Mouse (Mus musculus) myocyte (in vitro differentiated cells): ENCODE results near the gene Gm45785. TPM values are rescaled to one million over a fixed set of nuclear protein-coding genes. Genes with fewer than 3 reads are reported as not detected.

Experiments used
- H3K27me3 ChIP-seq: one replicate; pipeline ENCODE4 v1.6.1; 2011; ENCODE audit not compliant: control insufficient read depth, insufficient read depth, insufficient read length
- H3K36me3 ChIP-seq: one replicate; pipeline ENCODE4 v1.6.1; 2011; ENCODE audit not compliant: control insufficient read depth, insufficient read depth
- H3K4me2 ChIP-seq: one replicate; pipeline ENCODE4 v1.6.1; 2011; ENCODE audit warnings: low read depth, control low read depth
- H3K4me3 ChIP-seq: one replicate; pipeline ENCODE4 v1.5.1; 2011; ENCODE audit warnings: mild to moderate bottlenecking, control low read depth, moderate library complexity
- H3K79me2 ChIP-seq: one replicate; pipeline ENCODE4 v1.6.1; 2011; ENCODE audit not compliant: control insufficient read depth, insufficient read depth
- H3ac ChIP-seq: one replicate; pipeline ENCODE4 v1.6.1; 2011; ENCODE audit not compliant: control insufficient read depth, insufficient read length
- CEBPB ChIP-seq: IDR thresholded peaks from 2 replicates; pipeline ENCODE4 v1.6.1; 2011; ENCODE audit warnings: mild to moderate bottlenecking, moderate library complexity; ENCODE audit not compliant: poor library complexity, insufficient read depth, severe bottlenecking
- E2F4 ChIP-seq: IDR thresholded peaks from one replicate; pipeline ENCODE4 v1.6.1; 2011; ENCODE audit warnings: mild to moderate bottlenecking, control low read depth, moderate library complexity; ENCODE audit not compliant: insufficient read depth
- MAX ChIP-seq: IDR thresholded peaks from one replicate; pipeline ENCODE4 v1.6.1; 2011; ENCODE audit warnings: low read depth, mild to moderate bottlenecking, control low read depth
- MYOD1 ChIP-seq, 3 experiments: IDR thresholded peaks; one replicate each; pipeline ENCODE4 v1.6.1; 2011; ENCODE audit warnings: control low read depth in 2 of 3, low read depth in 2 of 3, mild to moderate bottlenecking in 2 of 3, moderate library complexity in 1 of 3; ENCODE audit not compliant: insufficient read length in 2 of 3, control insufficient read depth in 1 of 3
- MYOG ChIP-seq, 3 experiments: IDR thresholded peaks; one replicate each; pipeline ENCODE4 v1.6.1; 2011; ENCODE audit warnings: control low read depth in 2 of 3, low read depth in 2 of 3, mild to moderate bottlenecking in 2 of 3; ENCODE audit not compliant: insufficient read length in 2 of 3, control insufficient read depth in 1 of 3, insufficient read depth in 1 of 3
- POLR2A ChIP-seq: IDR thresholded peaks from one replicate; pipeline ENCODE4 v1.6.1; 2011; ENCODE audit warnings: low read depth, mild to moderate bottlenecking, control low read depth, moderate library complexity; ENCODE audit not compliant: insufficient read length
- POLR2AphosphoS2 ChIP-seq: IDR thresholded peaks from one replicate; pipeline ENCODE4 v1.6.1; 2011; ENCODE audit warnings: low read depth, control low read depth; ENCODE audit not compliant: insufficient read length
- REST ChIP-seq: IDR thresholded peaks from one replicate; pipeline ENCODE4 v1.6.1; 2011; ENCODE audit warnings: mild to moderate bottlenecking, control low read depth, moderate library complexity; ENCODE audit not compliant: insufficient read depth, insufficient read length
- SRF ChIP-seq: IDR thresholded peaks from one replicate; pipeline ENCODE4 v1.6.1; 2011; ENCODE audit warnings: low read depth; ENCODE audit not compliant: control insufficient read depth, insufficient read length
- TCF12 ChIP-seq: IDR thresholded peaks from one replicate; pipeline ENCODE4 v1.6.1; 2011; ENCODE audit warnings: mild to moderate bottlenecking, control low read depth; ENCODE audit not compliant: poor library complexity, insufficient read depth, severe bottlenecking
- TCF3 ChIP-seq: IDR thresholded peaks from one replicate; pipeline ENCODE4 v1.6.1; 2011; ENCODE audit warnings: low read depth, control low read depth; ENCODE audit not compliant: insufficient read length
- USF1 ChIP-seq: IDR thresholded peaks from one replicate; pipeline ENCODE4 v1.6.1; 2011; ENCODE audit warnings: low read depth, mild to moderate bottlenecking, control low read depth, moderate library complexity
- polyA plus RNA-seq: library from polyadenylated mRNA; unstranded; fragments of >200 nt; fragmentation: generic; extraction: Trizol; gene quantifications from one replicate; pipeline ENCODE4 v1.2.1, GENCODE M21; 2012; ENCODE audit warnings: missing spikeins

Gm45785 gene
- polyA plus RNA-seq, 1 experiment, result not detected

DNA sequence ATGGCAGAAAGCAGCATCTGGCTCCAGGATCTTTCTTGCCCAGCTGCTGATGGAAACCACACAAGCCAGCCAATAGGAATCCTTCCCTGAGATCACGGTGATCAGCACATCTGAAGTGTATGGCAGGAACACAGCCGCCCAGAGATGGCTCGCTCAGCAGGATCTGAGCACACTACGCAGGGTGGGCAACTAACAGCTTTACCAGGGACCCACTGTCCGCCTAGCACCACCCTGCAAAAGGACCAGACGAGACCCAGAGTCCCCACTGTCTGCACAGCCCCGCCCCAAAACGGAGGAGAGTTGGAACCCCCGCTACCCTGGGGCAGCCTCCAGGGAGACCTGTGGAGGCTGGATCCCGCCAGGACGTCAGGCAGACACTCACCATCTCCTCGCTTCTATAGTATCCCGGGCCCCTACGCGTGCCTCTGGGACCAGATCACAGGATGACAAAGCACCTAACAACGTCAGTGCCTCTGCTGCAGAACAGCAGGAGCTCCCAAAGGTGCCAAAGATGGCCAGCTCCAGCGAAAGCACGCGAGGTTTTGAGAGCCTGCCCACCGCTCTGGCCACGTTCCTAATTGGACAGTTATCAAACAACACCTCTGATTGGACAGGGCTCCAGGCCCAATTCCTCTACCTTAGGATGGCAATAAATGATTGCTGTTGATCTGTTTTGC, 34.3 kb downstream of the Gm45785 start, which contains the start of gene Zfp941:
Gene Zfp941 (minus strand): TSS at position 526 of the 677 bp plus-strand sequence.
- Histone ChIP-seq H3K27me3 (no peaks in the 10 kb centered on the region), H3K36me3 (no peaks in the 10 kb centered on the region), H3K4me3 (no peak within 1 kb of the TSS), H3K4me2 (peak within 1 kb of the TSS; percentile 34), H3ac (no peak within 1 kb of the TSS), H3K79me2 (no peaks in the 10 kb centered on the region)
- TF ChIP-seq CEBPB (no peak), SRF (no peak), MYOG (IDR thresholded peaks at IDR 0.05; ENCODE audit: control insufficient read depth in 1 of 3, insufficient read depth in 1 of 3, insufficient read length in 2 of 3, low read depth in 2 of 3) (no peak), REST (no peak), USF1 (no peak), TCF12 (no peak), POLR2AphosphoS2 (no peak), TCF3 (no peak), MYOD1 (IDR thresholded peaks at IDR 0.05; ENCODE audit: control insufficient read depth in 1 of 3, insufficient read length in 2 of 3, low read depth in 2 of 3) (no peak), MAX (no peak), E2F4 (no peak), POLR2A (no peak)

- Histone ChIP-seq H3K79me2 (no peaks in the 10 kb centered on the region), H3ac (no peak overlapping the region), H3K4me2 (peak overlapping the region; percentile 34), H3K4me3 (no peak overlapping the region), H3K36me3 (no peaks in the 10 kb centered on the region), H3K27me3 (no peaks in the 10 kb centered on the region)
- no peak for TF ChIP-seq CEBPB
- no peak for TF ChIP-seq MYOG (IDR thresholded peaks at IDR 0.05; ENCODE audit: control insufficient read depth in 1 of 3, insufficient read depth in 1 of 3, insufficient read length in 2 of 3, low read depth in 2 of 3)
- no peak for TF ChIP-seq POLR2AphosphoS2
- TF ChIP-seq POLR2A, result no peak
- no peak for TF ChIP-seq TCF12
- no peak for TF ChIP-seq TCF3
- TF ChIP-seq USF1, result no peak
- no peak for TF ChIP-seq MYOD1 (IDR thresholded peaks at IDR 0.05; ENCODE audit: control insufficient read depth in 1 of 3, insufficient read length in 2 of 3, low read depth in 2 of 3)
- TF ChIP-seq REST, result no peak
- no peak for TF ChIP-seq MAX
- TF ChIP-seq E2F4, result no peak
- no peak for TF ChIP-seq SRF
Observed at GRCm38 (mm10) chr7:140821305-140821652, 34.9 kb downstream of the Gm45785 start.

DNA sequence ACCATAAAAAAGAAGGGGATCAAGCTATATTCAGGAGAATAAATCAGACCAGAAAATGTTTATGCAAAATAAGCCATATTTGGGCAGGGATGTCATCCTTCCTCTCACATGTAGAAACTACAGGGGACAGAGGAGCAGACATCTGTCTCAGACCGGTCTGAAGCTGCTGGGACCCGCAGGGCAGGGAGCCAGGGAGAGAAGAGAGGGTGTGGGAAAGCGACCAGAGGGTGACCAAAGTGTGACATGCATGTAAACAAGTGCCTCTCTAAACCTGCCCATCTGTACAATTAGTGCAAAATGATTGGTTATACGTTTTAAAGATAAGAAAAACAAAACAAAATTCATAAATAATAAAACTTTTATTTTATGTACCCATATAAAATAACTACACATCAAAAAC, 36.0 kb downstream of the Gm45785 start:
- no peak overlapping the region for H3ac ChIP-seq
- no peak overlapping the region for H3K4me2 ChIP-seq
- no peaks in the 10 kb centered on the region for H3K36me3 ChIP-seq
- no peaks in the 10 kb centered on the region for H3K79me2 ChIP-seq
- no peak overlapping the region for H3K4me3 ChIP-seq
- no peaks in the 10 kb centered on the region for H3K27me3 ChIP-seq
- TF ChIP-seq MAX (no peak), POLR2AphosphoS2 (no peak), USF1 (no peak), SRF (no peak), MYOG (IDR thresholded peaks at IDR 0.05; ENCODE audit: control insufficient read depth in 1 of 3, insufficient read depth in 1 of 3, insufficient read length in 2 of 3, low read depth in 2 of 3) (no peak), POLR2A (no peak), CEBPB (no peak), E2F4 (no peak), MYOD1 (IDR thresholded peaks at IDR 0.05; ENCODE audit: control insufficient read depth in 1 of 3, insufficient read length in 2 of 3, low read depth in 2 of 3) (no peak)

DNA sequence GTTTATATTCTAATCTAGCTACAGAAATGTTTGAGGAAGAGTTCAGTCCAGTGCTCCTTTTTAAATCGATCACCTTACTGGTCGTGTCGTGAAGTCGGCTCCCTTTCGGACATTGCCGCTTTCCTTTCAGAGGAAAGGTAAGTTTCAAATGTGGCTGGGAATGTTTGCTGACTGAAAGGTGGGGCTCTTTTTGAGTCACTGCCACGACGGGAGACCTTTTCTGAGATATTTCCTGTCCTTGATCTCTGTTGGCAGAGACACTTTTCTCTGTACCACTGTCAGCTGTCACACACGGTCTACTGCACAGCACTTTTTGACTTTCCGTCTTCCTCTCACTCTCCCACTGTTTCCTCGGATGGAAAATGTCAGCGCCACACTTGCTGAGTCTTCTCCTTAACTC, 43.3 kb downstream of the Gm45785 start:
- no peaks in the 10 kb centered on the region for H3K36me3 ChIP-seq
- no peaks in the 10 kb centered on the region for H3K79me2 ChIP-seq
- H3K27me3 ChIP-seq, result no peaks in the 10 kb centered on the region
- TF ChIP-seq MYOG (IDR thresholded peaks at IDR 0.05; ENCODE audit: control insufficient read depth in 1 of 3, insufficient read depth in 1 of 3, insufficient read length in 2 of 3, low read depth in 2 of 3) (no peak), REST (no peak), TCF12 (no peak), SRF (no peak), POLR2A (no peak), MAX (no peak), MYOD1 (IDR thresholded peaks at IDR 0.05; ENCODE audit: control insufficient read depth in 1 of 3, insufficient read length in 2 of 3, low read depth in 2 of 3) (no peak), E2F4 (no peak), CEBPB (no peak), USF1 (no peak), TCF3 (no peak)
- H3ac ChIP-seq, result no peak overlapping the region
- no peak overlapping the region for H3K4me3 ChIP-seq
- H3K4me2 ChIP-seq, result no peak overlapping the region

GRCm38 (mm10) chr7:140811714-140812113, 44.4 kb downstream of the Gm45785 start:
- Histone ChIP-seq H3K4me3 (no peak overlapping the region), H3ac (no peak overlapping the region), H3K27me3 (no peaks in the 10 kb centered on the region), H3K4me2 (no peak overlapping the region), H3K36me3 (no peaks in the 10 kb centered on the region), H3K79me2 (no peaks in the 10 kb centered on the region)
- no peak for TF ChIP-seq REST
- no peak for TF ChIP-seq POLR2A
- no peak for TF ChIP-seq MYOG (IDR thresholded peaks at IDR 0.05; ENCODE audit: control insufficient read depth in 1 of 3, insufficient read depth in 1 of 3, insufficient read length in 2 of 3, low read depth in 2 of 3)
- TF ChIP-seq MYOD1 (IDR thresholded peaks at IDR 0.05; ENCODE audit: control insufficient read depth in 1 of 3, insufficient read length in 2 of 3, low read depth in 2 of 3), result no peak
- no peak for TF ChIP-seq CEBPB
- TF ChIP-seq USF1, result no peak
- TF ChIP-seq TCF3, result no peak
